In genomic region chr11:102221954-102222351, GRCm38 (mm10) we compare ENCODE assay signal across 10 mouse cellular contexts. TPM values are rescaled to one million over a fixed set of nuclear protein-coding genes. Genes with fewer than 3 reads are reported as not detected.
DNase-seq lines count a peak whose midpoint lies in the region; ATAC-seq and TF ChIP-seq lines count a peak whose summit lies in the region.
"Had no signal": no experiment of that assay in that cellular context is flagged by ENCODE, and none has a peak within 500 bp of the region (broad histone marks: within the 10 kb centered on the region; RNA-seq: fewer than 3 reads in every experiment).

No protein-coding gene starts in this region.

- H3K9me3 ChIP-seq in hindbrain, embryonic 10.5 days: no peaks in the 10 kb centered on the region
- H3K9me3 ChIP-seq in hindbrain, postnatal 0 days (ENCODE audit: low read length): no peaks in the 10 kb centered on the region
- H3K9me3 ChIP-seq in stomach, postnatal 0 days (ENCODE audit: control insufficient read depth, low read length): no peaks in the 10 kb centered on the region
- H3K9me3 ChIP-seq: neural tube, embryonic 12.5 days had no signal

- peaks cover 69% of the 10 kb centered on the region for H3K36me3 ChIP-seq in hindbrain, embryonic 10.5 days
- 0 out of 2 replicates have a peak, but pooled peaks cover 4% of the 10 kb centered on the region for H3K36me3 ChIP-seq in hindbrain, postnatal 0 days (ENCODE audit: insufficient read depth, low read length)
- H3K36me3 ChIP-seq in stomach, postnatal 0 days (ENCODE audit: control insufficient read depth, insufficient read depth, low read length): 0 out of 2 replicates have a peak, but pooled peaks cover 2% of the 10 kb centered on the region

- TF ChIP-seq CTCF in hindbrain, postnatal 0 days (IDR thresholded peaks at IDR 0.05; ENCODE audit: low read depth): no peak
- no peak for TF ChIP-seq CTCF in stomach, postnatal 0 days (IDR thresholded peaks at IDR 0.05; ENCODE audit: low read depth)

- TF ChIP-seq EP300 in stomach, postnatal 0 days (optimal IDR thresholded peaks at IDR 0.05): no peak

- 73% methylated on average over 8 of the region's 8 CpGs for WGBS in hindbrain, embryonic 10.5 days
- WGBS in hindbrain, postnatal 0 days: 73% methylated on average over 8 of the region's 8 CpGs
- 61% methylated on average over 8 of the region's 8 CpGs for WGBS in stomach, postnatal 0 days

- H3K9ac ChIP-seq in hindbrain, postnatal 0 days (replicated peaks; ENCODE audit: low read length): no peak overlapping the region
- no peak overlapping the region for H3K9ac ChIP-seq in stomach, postnatal 0 days (ENCODE audit: low read length)
- H3K9ac ChIP-seq: hindbrain, embryonic 14.5 days; neural tube, embryonic 12.5 days had no signal

- no peak for ATAC-seq in CD4-positive, CD25-positive, alpha-beta regulatory T cell, adult 4 months
- no peak for ATAC-seq in hindbrain, postnatal 0 days
- no peak for ATAC-seq in stomach, postnatal 0 days (ENCODE audit: low FRiP score, low TSS enrichment)

- no peak overlapping the region for H3K4me3 ChIP-seq in hindbrain, embryonic 10.5 days
- no peak overlapping the region for H3K4me3 ChIP-seq in hindbrain, postnatal 0 days (ENCODE audit: low read length)
- no peak overlapping the region for H3K4me3 ChIP-seq in stomach, postnatal 0 days (ENCODE audit: low read depth, low read length)
- H3K4me3 ChIP-seq: neural tube, embryonic 12.5 days had no signal

- DNase-seq in CD4-positive, CD25-positive, alpha-beta regulatory T cell, adult 2 months (ENCODE audit: low read depth, low spot score): peak; percentile 34
- no peak for DNase-seq in hindbrain, embryonic 10.5 days (ENCODE audit: low spot score)
- no peak for DNase-seq in hindbrain, postnatal 0 days (ENCODE audit: low spot score)
- DNase-seq in urinary bladder, adult 2 months (ENCODE audit: low spot score): peak; percentile 41
- no peak for DNase-seq in urinary bladder, postnatal 4 days (ENCODE audit: low spot score in 2 of 2)
- DNase-seq in stomach, postnatal 0 days (ENCODE audit: low spot score): no peak
- DNase-seq in embryo, embryonic 10.5 days (ENCODE audit: low spot score): no peak

- H3K27me3 ChIP-seq in hindbrain, embryonic 10.5 days (ENCODE audit: insufficient read depth, poor library complexity, severe bottlenecking): peaks cover 23% of the 10 kb centered on the region
- H3K27me3 ChIP-seq in hindbrain, postnatal 0 days (ENCODE audit: insufficient read depth, low read length): no peaks in the 10 kb centered on the region
- H3K27me3 ChIP-seq in stomach, postnatal 0 days (ENCODE audit: control insufficient read depth, insufficient read depth, low read length): no peaks in the 10 kb centered on the region
- H3K27me3 ChIP-seq: neural tube, embryonic 12.5 days had no signal

- H3K27ac ChIP-seq in hindbrain, embryonic 10.5 days: peak overlapping the region; percentile 40; the same call in 1 of the 2 replicates
- no peak overlapping the region for H3K27ac ChIP-seq in hindbrain, postnatal 0 days
- peak overlapping the region; percentile 45; the same call in 1 of the 2 replicates for H3K27ac ChIP-seq in stomach, postnatal 0 days (replicated peaks)
- H3K27ac ChIP-seq: hindbrain, embryonic 14.5 days; neural tube, embryonic 12.5 days had no signal

- H3K4me2 ChIP-seq in hindbrain, postnatal 0 days (ENCODE audit: low read depth, low read length): no peak overlapping the region
- H3K4me2 ChIP-seq in stomach, postnatal 0 days (replicated peaks; ENCODE audit: low read depth): no peak overlapping the region
- H3K4me2 ChIP-seq: hindbrain, embryonic 14.5 days; neural tube, embryonic 12.5 days had no signal

- peaks cover 87% of the 10 kb centered on the region for H3K4me1 ChIP-seq in hindbrain, embryonic 10.5 days (replicated peaks)
- H3K4me1 ChIP-seq in hindbrain, postnatal 0 days (ENCODE audit: insufficient read depth, low read length): peaks cover 48% of the 10 kb centered on the region
- peaks cover 36% of the 10 kb centered on the region for H3K4me1 ChIP-seq in stomach, postnatal 0 days (replicated peaks; ENCODE audit: control insufficient read depth, insufficient read depth)

RNA-seq across cellular contexts. Expression of gene Hdac5, which starts 8.0 kb away (rescaled TPM):
- 10 to 100 TPM in 1 of 2 experiments, 1 to 10 TPM in 1; 6.5 to 12.3 TPM for polyA plus RNA-seq in CD4-positive, CD25-positive, alpha-beta regulatory T cell, adult 4 months (2017; shearing (Covaris generic))
- polyA plus RNA-seq in hindbrain, embryonic 10.5 days (2016; fragmentation: Nextera tagmentation; extraction: Ambion mirVana): 70.3 and 101 TPM in 2 replicates
- 212 and 350 TPM in 2 replicates for total RNA-seq in hindbrain, postnatal 0 days (2014; rRNA removed)
- 61.2 and 61.9 TPM in 2 replicates for polyA plus RNA-seq in hindbrain, postnatal 0 days (2015; fragmentation: Nextera tagmentation; extraction: Ambion mirVana)
- polyA plus RNA-seq in urinary bladder, adult 2 months (2012; rRNA removed): 58.1 and 75.4 TPM in 2 replicates
- polyA plus RNA-seq in stomach, postnatal 0 days (2015; fragmentation: Nextera tagmentation; extraction: Ambion mirVana): 33.8 and 43.3 TPM in 2 replicates

RNA-seq across cellular contexts. Expression of gene BC030867, which starts 26.7 kb away (rescaled TPM):
- polyA plus RNA-seq in CD4-positive, CD25-positive, alpha-beta regulatory T cell, adult 4 months (2017; shearing (Covaris generic)): 1 to 10 TPM in 1 of 2 experiments, under 1 TPM in 1; 0.40 to 1.8 TPM
- polyA plus RNA-seq in hindbrain, embryonic 10.5 days (2016; fragmentation: Nextera tagmentation; extraction: Ambion mirVana): 20.9 and 28.3 TPM in 2 replicates
- total RNA-seq in hindbrain, postnatal 0 days (2014; rRNA removed): 2.3 and 2.4 TPM in 2 replicates
- polyA plus RNA-seq in hindbrain, postnatal 0 days (2015; fragmentation: Nextera tagmentation; extraction: Ambion mirVana): 2.1 and 2.3 TPM in 2 replicates
- polyA plus RNA-seq in urinary bladder, adult 2 months (2012; rRNA removed): 0.41 TPM in 2 replicates
- 2.2 and 2.7 TPM in 2 replicates for polyA plus RNA-seq in stomach, postnatal 0 days (2015; fragmentation: Nextera tagmentation; extraction: Ambion mirVana)

RNA-seq across cellular contexts. Expression of gene G6pc3, which starts 32.5 kb away (rescaled TPM):
- 10 to 100 TPM; 29.1 to 53.9 TPM for polyA plus RNA-seq in CD4-positive, CD25-positive, alpha-beta regulatory T cell, adult 4 months (2017; shearing (Covaris generic))
- 32.3 and 37.8 TPM in 2 replicates for polyA plus RNA-seq in hindbrain, embryonic 10.5 days (2016; fragmentation: Nextera tagmentation; extraction: Ambion mirVana)
- 67.5 and 70.1 TPM in 2 replicates for total RNA-seq in hindbrain, postnatal 0 days (2014; rRNA removed)
- 43.8 and 46.2 TPM in 2 replicates for polyA plus RNA-seq in hindbrain, postnatal 0 days (2015; fragmentation: Nextera tagmentation; extraction: Ambion mirVana)
- polyA plus RNA-seq in urinary bladder, adult 2 months (2012; rRNA removed): 73.3 and 80.1 TPM in 2 replicates
- 19.2 and 19.4 TPM in 2 replicates for polyA plus RNA-seq in stomach, postnatal 0 days (2015; fragmentation: Nextera tagmentation; extraction: Ambion mirVana)

RNA-seq across cellular contexts. Expression of gene Lsm12, which starts 36.9 kb away (rescaled TPM):
- 10 to 100 TPM; 33.4 to 69.4 TPM for polyA plus RNA-seq in CD4-positive, CD25-positive, alpha-beta regulatory T cell, adult 4 months (2017; shearing (Covaris generic))
- 119 and 148 TPM in 2 replicates for polyA plus RNA-seq in hindbrain, embryonic 10.5 days (2016; fragmentation: Nextera tagmentation; extraction: Ambion mirVana)
- total RNA-seq in hindbrain, postnatal 0 days (2014; rRNA removed): 65.7 and 167 TPM in 2 replicates
- 147 and 153 TPM in 2 replicates for polyA plus RNA-seq in hindbrain, postnatal 0 days (2015; fragmentation: Nextera tagmentation; extraction: Ambion mirVana)
- 29.9 and 32.4 TPM in 2 replicates for polyA plus RNA-seq in urinary bladder, adult 2 months (2012; rRNA removed)
- polyA plus RNA-seq in stomach, postnatal 0 days (2015; fragmentation: Nextera tagmentation; extraction: Ambion mirVana): 70.0 and 99.4 TPM in 2 replicates

RNA-seq across cellular contexts. Expression of gene Asb16, which starts 46.6 kb away (rescaled TPM):
- not detected for polyA plus RNA-seq in CD4-positive, CD25-positive, alpha-beta regulatory T cell, adult 4 months (2017; shearing (Covaris generic))
- 0.08 TPM in 1 of 2 replicates, not detected in the other for polyA plus RNA-seq in hindbrain, embryonic 10.5 days (2016; fragmentation: Nextera tagmentation; extraction: Ambion mirVana)
- 2.2 and 2.6 TPM in 2 replicates for total RNA-seq in hindbrain, postnatal 0 days (2014; rRNA removed)
- polyA plus RNA-seq in hindbrain, postnatal 0 days (2015; fragmentation: Nextera tagmentation; extraction: Ambion mirVana): 0.29 and 0.41 TPM in 2 replicates
- polyA plus RNA-seq in urinary bladder, adult 2 months (2012; rRNA removed): 0.63 and 0.65 TPM in 2 replicates
- polyA plus RNA-seq in stomach, postnatal 0 days (2015; fragmentation: Nextera tagmentation; extraction: Ambion mirVana): 0.04 TPM in 1 of 2 replicates, not detected in the other
- polyA plus RNA-seq: neural tube, embryonic 12.5 days had no signal

Comparison
In these comparisons a context has a peak if more than half of its experiments do, and no peak if none do; other contexts are left out.
1. DNase-seq: peak in CD4-positive, CD25-positive, alpha-beta regulatory T cell, adult 2 months (single experiment) and urinary bladder, adult 2 months (single experiment); none in hindbrain, embryonic 10.5 days (single experiment), hindbrain, postnatal 0 days (single experiment), urinary bladder, postnatal 4 days (0 of 2), stomach, postnatal 0 days (single experiment) and embryo, embryonic 10.5 days (single experiment).